Mouse (Mus musculus) intestine, embryonic 15.5 days (tissue): ENCODE data around the gene Atf6b. TPM values are rescaled to one million over a fixed set of nuclear protein-coding genes. Genes with fewer than 3 reads are reported as not detected.

Experiments
- ATAC-seq: fragments of 200-750 bp; cut with Nextera tagmentation; 2 replicates; pipeline ENCODE4 v1.8.0; 2017; ENCODE audit warnings: moderate TSS enrichment, moderate library complexity
- H3K27ac ChIP-seq: fragments of 300-500 bp; sonication (generic); 2 replicates; pipeline ENCODE4 v1.5.1; 2015; ENCODE audit warnings: mild to moderate bottlenecking, inconsistent platforms
- H3K27me3 ChIP-seq: fragments of 300-500 bp; sonication (generic); replicated peaks from 2 replicates; pipeline ENCODE4 v1.6.1; 2015; ENCODE audit warnings: inconsistent platforms
- H3K36me3 ChIP-seq: fragments of 300-500 bp; sonication (generic); 2 replicates; pipeline ENCODE4 v1.6.1; 2015; ENCODE audit warnings: inconsistent platforms
- H3K4me1 ChIP-seq: fragments of 300-500 bp; sonication (generic); replicated peaks from 2 replicates; pipeline ENCODE4 v1.6.1; 2015; ENCODE audit warnings: inconsistent platforms
- H3K4me2 ChIP-seq: fragments of 300-500 bp; sonication (generic); replicated peaks from 2 replicates; pipeline ENCODE4 v1.6.1; 2015; ENCODE audit warnings: mild to moderate bottlenecking, inconsistent platforms
- H3K4me3 ChIP-seq: fragments of 300-500 bp; sonication (generic); replicated peaks from 2 replicates; pipeline ENCODE4 v1.5.1; 2015; ENCODE audit warnings: inconsistent platforms
- H3K9ac ChIP-seq: fragments of 300-500 bp; sonication (generic); 2 replicates; pipeline ENCODE4 v1.6.1; 2015; ENCODE audit warnings: inconsistent platforms
- H3K9me3 ChIP-seq: fragments of 300-500 bp; sonication (generic); 2 replicates; pipeline ENCODE4 v1.6.1; 2016; ENCODE audit warnings: inconsistent platforms
- WGBS: fragments of 180-500 bp; shearing (Covaris S2); methylation state at CpG from one replicate; pipeline ENCODE4 v1.1.7; 2015; 5-methylcytosine and 5-hydroxymethylcytosine counted together
- polyA plus RNA-seq: library from polyadenylated mRNA; unstranded; fragments of >200 nt; fragmentation: Nextera tagmentation; extraction: Ambion mirVana; gene quantifications from 2 replicates; pipeline ENCODE4 v1.2.1, GENCODE M21; 2015

The Atf6b gene
- polyA plus RNA-seq, 1 experiment from 2014 or later: 68.2 TPM

GRCm38 (mm10) chr17:34676671-34677070 is 29.7 kb downstream of the Atf6b start:
- Histone ChIP-seq H3K4me2 (no peak overlapping the region), H3K4me1 (peaks cover 23% of the 10 kb centered on the region), H3K9ac (no peak overlapping the region), H3K36me3 (no peaks in the 10 kb centered on the region), H3K9me3 (no peaks in the 10 kb centered on the region), H3K27ac (no peak overlapping the region), H3K27me3 (peaks cover 27% of the 10 kb centered on the region), H3K4me3 (no peak overlapping the region)
- WGBS: 53% methylated on average over 12 of the region's 12 CpGs
- ATAC-seq: no peak

GRCm38 (mm10) chr17:34680191-34680590 is 33.2 kb downstream of the Atf6b start:
- WGBS: 80% methylated on average over 26 of the region's 26 CpGs
- no peak overlapping the region for H3K4me2 ChIP-seq
- ATAC-seq: no peak
- no peak overlapping the region for H3K4me3 ChIP-seq
- H3K9me3 ChIP-seq: no peaks in the 10 kb centered on the region
- no peak overlapping the region for H3K27ac ChIP-seq
- peaks cover 9% of the 10 kb centered on the region; the same call in 1 of the 2 replicates for H3K27me3 ChIP-seq
- H3K36me3 ChIP-seq: no peaks in the 10 kb centered on the region
- peaks cover 29% of the 10 kb centered on the region for H3K4me1 ChIP-seq
- H3K9ac ChIP-seq: no peak overlapping the region

- Histone ChIP-seq H3K4me2 (no peak overlapping the region), H3K9ac (no peak overlapping the region), H3K36me3 (no peaks in the 10 kb centered on the region), H3K4me1 (peaks cover 33% of the 10 kb centered on the region), H3K4me3 (no peak overlapping the region), H3K27me3 (peaks cover 9% of the 10 kb centered on the region; the same call in 1 of the 2 replicates), H3K27ac (no peak overlapping the region), H3K9me3 (no peaks in the 10 kb centered on the region)
- no peak for ATAC-seq
- WGBS: 80% methylated on average over 4 of the region's 4 CpGs
Measured at GRCm38 (mm10) chr17:34680621-34681020, 33.7 kb downstream of the Atf6b start.

- Histone ChIP-seq H3K4me2 (no peak overlapping the region), H3K4me1 (peaks cover 34% of the 10 kb centered on the region), H3K9me3 (no peaks in the 10 kb centered on the region), H3K27me3 (peaks cover 9% of the 10 kb centered on the region; the same call in 1 of the 2 replicates), H3K9ac (0 out of 2 replicates have a peak overlapping the region, but pooled peaks have one; percentile 0), H3K36me3 (no peaks in the 10 kb centered on the region), H3K27ac (peak overlapping the region; percentile 64), H3K4me3 (no peak overlapping the region)
- no peak for ATAC-seq
- WGBS: 58% methylated on average over 17 of the region's 17 CpGs
Measured at GRCm38 (mm10) chr17:34681132-34681571, 34.2 kb downstream of the Atf6b start.

- Histone ChIP-seq H3K9ac (peak overlapping the region; percentile 0; the same call in 1 of the 2 replicates), H3K36me3 (no peaks in the 10 kb centered on the region), H3K27me3 (peaks cover 9% of the 10 kb centered on the region; the same call in 1 of the 2 replicates), H3K4me3 (no peak overlapping the region), H3K9me3 (no peaks in the 10 kb centered on the region), H3K4me2 (no peak overlapping the region), H3K4me1 (peaks cover 33% of the 10 kb centered on the region), H3K27ac (peak overlapping the region; percentile 64; the same call in 1 of the 2 replicates)
- 0 out of 2 replicates have a peak, but pooled peaks have one; percentile 29 for ATAC-seq
- 70% methylated on average over 11 of the region's 11 CpGs for WGBS
Measured at GRCm38 (mm10) chr17:34681881-34682536, 35.1 kb downstream of the Atf6b start.

GRCm38 (mm10) chr17:34683179-34683578 is 36.2 kb downstream of the Atf6b start:
- Histone ChIP-seq H3K9ac (no peak overlapping the region), H3K4me3 (no peak overlapping the region), H3K27me3 (peaks cover 9% of the 10 kb centered on the region; the same call in 1 of the 2 replicates), H3K9me3 (no peaks in the 10 kb centered on the region), H3K4me1 (peaks cover 33% of the 10 kb centered on the region), H3K27ac (no peak overlapping the region), H3K36me3 (no peaks in the 10 kb centered on the region), H3K4me2 (no peak overlapping the region)
- no peak for ATAC-seq
- 80% methylated on average over 8 of the region's 8 CpGs for WGBS

GRCm38 (mm10) chr17:34683686-34684220 is 36.8 kb downstream of the Atf6b start:
- peak overlapping the region; percentile 63; the same call in 1 of the 2 replicates for H3K27ac ChIP-seq
- no peaks in the 10 kb centered on the region for H3K36me3 ChIP-seq
- H3K9ac ChIP-seq: no peak overlapping the region
- WGBS: 67% methylated on average over 10 of the region's 10 CpGs
- H3K4me3 ChIP-seq: no peak overlapping the region
- no peak for ATAC-seq
- H3K27me3 ChIP-seq: peaks cover 9% of the 10 kb centered on the region; the same call in 1 of the 2 replicates
- H3K4me1 ChIP-seq: peaks cover 33% of the 10 kb centered on the region
- H3K9me3 ChIP-seq: no peaks in the 10 kb centered on the region
- H3K4me2 ChIP-seq: no peak overlapping the region

GRCm38 (mm10) chr17:34684253-34684893 is 37.4 kb downstream of the Atf6b start:
- Histone ChIP-seq H3K36me3 (no peaks in the 10 kb centered on the region), H3K4me3 (no peak overlapping the region), H3K9ac (no peak overlapping the region), H3K9me3 (no peaks in the 10 kb centered on the region), H3K27ac (peak overlapping the region; percentile 63), H3K4me1 (peaks cover 33% of the 10 kb centered on the region), H3K27me3 (peaks cover 6% of the 10 kb centered on the region; the same call in 1 of the 2 replicates), H3K4me2 (no peak overlapping the region)
- ATAC-seq: peak; percentile 39; the same call in 1 of the 2 replicates
- WGBS: 44% methylated on average over 9 of the region's 9 CpGs

GRCm38 (mm10) chr17:34685120-34686110 is 38.5 kb downstream of the Atf6b start:
- H3K27me3 ChIP-seq: peaks cover under 1% of the 10 kb centered on the region; the same call in 1 of the 2 replicates
- H3K4me2 ChIP-seq: no peak overlapping the region
- no peak overlapping the region for H3K9ac ChIP-seq
- no peak overlapping the region for H3K4me3 ChIP-seq
- 72% methylated on average over 28 of the region's 28 CpGs for WGBS
- peak; percentile 23; the same call in 1 of the 2 replicates for ATAC-seq
- H3K4me1 ChIP-seq: peaks cover 33% of the 10 kb centered on the region
- H3K36me3 ChIP-seq: no peaks in the 10 kb centered on the region
- H3K27ac ChIP-seq: peak overlapping the region; percentile 63
- no peaks in the 10 kb centered on the region for H3K9me3 ChIP-seq

- Histone ChIP-seq H3K4me2 (no peak overlapping the region), H3K27me3 (no peaks in the 10 kb centered on the region), H3K9ac (no peak overlapping the region), H3K36me3 (no peaks in the 10 kb centered on the region), H3K4me3 (no peak overlapping the region), H3K27ac (no peak overlapping the region), H3K4me1 (peaks cover 22% of the 10 kb centered on the region), H3K9me3 (no peaks in the 10 kb centered on the region)
- WGBS: 88% methylated on average over 7 of the region's 7 CpGs
- no peak for ATAC-seq
Measured at GRCm38 (mm10) chr17:34688889-34689288, 41.9 kb downstream of the Atf6b start.

GRCm38 (mm10) chr17:34690458-34690857 is 43.5 kb downstream of the Atf6b start:
- Histone ChIP-seq H3K27ac (no peak overlapping the region), H3K36me3 (no peaks in the 10 kb centered on the region), H3K27me3 (no peaks in the 10 kb centered on the region), H3K9ac (no peak overlapping the region), H3K4me1 (peaks cover 8% of the 10 kb centered on the region), H3K9me3 (no peaks in the 10 kb centered on the region), H3K4me3 (no peak overlapping the region), H3K4me2 (no peak overlapping the region)
- ATAC-seq: no peak
- 60% methylated on average over 4 of the region's 4 CpGs for WGBS
